ENCODE assay signal across 13 mouse cellular contexts in the genomic region with DNA sequence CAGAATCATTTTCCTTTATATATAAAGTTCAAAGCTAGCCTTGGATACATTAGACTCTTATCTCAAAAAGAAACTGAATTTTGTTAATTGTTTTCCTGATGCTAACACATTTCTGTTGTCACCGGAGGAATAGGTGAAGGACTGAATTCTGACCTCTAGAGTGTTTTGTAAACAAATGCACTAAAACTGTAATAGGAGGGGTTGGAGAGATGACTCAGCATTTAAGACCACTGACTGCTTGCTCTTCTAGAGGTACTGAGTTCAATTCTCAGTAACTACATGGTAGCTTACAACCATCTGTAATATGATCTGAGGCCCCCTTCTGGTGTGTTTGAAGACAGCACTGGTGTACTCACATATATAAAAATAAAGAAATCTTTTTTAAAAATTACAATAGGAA.
"Had no signal": no experiment of that assay in that cellular context is flagged by ENCODE, and none has a peak within 500 bp of the region (broad histone marks: within the 10 kb centered on the region; RNA-seq: fewer than 3 reads in every experiment).

No protein-coding gene starts in this region.

- H3K4me3 ChIP-seq: liver, embryonic 13.5 days had no signal

- H3K27ac ChIP-seq: kidney, postnatal 0 days; liver, embryonic 13.5 days; stomach, postnatal 0 days had no signal

- H3K4me2 ChIP-seq: liver, embryonic 13.5 days; midbrain, embryonic 11.5 days had no signal

- DNase-seq: kidney, adult 9 months; kidney, postnatal 25 days; liver, embryonic 13.5 days; lung, adult 2 months; lung, postnatal 14 days; lung, postnatal 4 days; midbrain, embryonic 14.5 days; thymus, adult 2 months; thymus, postnatal 14 days; thymus, postnatal 4 days had no signal

- H3K9ac ChIP-seq: liver, embryonic 13.5 days had no signal

- H3K27me3 ChIP-seq: liver, embryonic 13.5 days had no signal

- H3K9me3 ChIP-seq: liver, embryonic 13.5 days had no signal
